Mouse (Mus musculus) liver, postnatal 0 days (tissue): Measurements from ENCODE around the gene Steap3.

Experiments
- CTCF ChIP-seq: sonication (generic); IDR thresholded peaks from 2 replicates; pipeline ENCODE4 v1.5.1; 2016; ENCODE audit warnings: antibody characterized with exemption, low read depth
- EP300 ChIP-seq: IDR thresholded peaks from 2 replicates; pipeline ENCODE4 v1.6.1; 2016; ENCODE audit warnings: antibody characterized with exemption, low read depth, mild to moderate bottlenecking

DNA sequence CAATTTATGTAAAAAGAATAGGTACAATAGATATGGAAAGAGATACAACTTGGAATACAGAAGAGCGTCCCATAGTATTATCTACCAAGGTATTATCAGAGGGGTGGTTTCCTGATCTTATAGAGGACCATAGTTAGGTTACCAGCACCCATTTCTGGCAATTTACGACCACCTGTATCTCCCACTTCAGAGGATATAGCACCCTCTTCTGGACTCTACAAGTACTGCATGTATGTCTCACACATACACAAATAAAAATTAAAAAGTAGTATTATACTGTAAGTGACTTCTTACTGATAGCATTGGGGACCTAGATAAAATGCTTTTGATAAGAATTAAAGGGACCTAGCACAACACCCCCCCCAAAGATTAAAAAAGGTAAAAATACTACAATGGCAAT lies 24.4 kb upstream of the Steap3 start:
- TF ChIP-seq CTCF: peak; percentile 42
- no peak for TF ChIP-seq EP300
